Mouse (Mus musculus): Measurements from ENCODE around the gene Gm20696. TPM values are rescaled to one million over a fixed set of nuclear protein-coding genes. Genes with fewer than 3 reads are reported as not detected.

Gene Gm20696
- polyA plus RNA-seq, 1 experiment from 2014 or later, result 2.3 TPM

GRCm38 (mm10) chr6:99281433-99281832 lies 385.2 kb downstream of the Gm20696 start:
- Histone ChIP-seq H3K9ac (replicated peaks) (no peak overlapping the region), H3K4me1 (peaks cover 3% of the 10 kb centered on the region; the same call in 1 of the 2 replicates), H3K9me3 (replicated peaks) (no peaks in the 10 kb centered on the region), H3K4me3 (replicated peaks) (no peak overlapping the region), H3K4me2 (no peak overlapping the region), H3K27me3 (replicated peaks) (0 out of 2 replicates have a peak, but pooled peaks cover 3% of the 10 kb centered on the region), H3K27ac (replicated peaks) (no peak overlapping the region), H3K36me3 (no peaks in the 10 kb centered on the region)
- ATAC-seq (ENCODE audit: low FRiP score), result no peak
- 94% methylated on average over 9 of the region's 9 CpGs for WGBS

- no peak overlapping the region for H3K27ac ChIP-seq (replicated peaks)
- no peaks in the 10 kb centered on the region for H3K36me3 ChIP-seq
- H3K9ac ChIP-seq (replicated peaks), result no peak overlapping the region
- H3K4me1 ChIP-seq, result peaks cover 7% of the 10 kb centered on the region; the same call in 1 of the 2 replicates
- no peak overlapping the region for H3K4me3 ChIP-seq (replicated peaks)
- H3K4me2 ChIP-seq, result no peak overlapping the region
- 0 out of 2 replicates have a peak, but pooled peaks cover 3% of the 10 kb centered on the region for H3K27me3 ChIP-seq (replicated peaks)
- 75% methylated on average over 5 of the region's 5 CpGs for WGBS
- no peaks in the 10 kb centered on the region for H3K9me3 ChIP-seq (replicated peaks)
- no peak for ATAC-seq (ENCODE audit: low FRiP score)
These were observed 386.0 kb downstream of the Gm20696 start for GRCm38 (mm10) chr6:99280619-99281018.

GRCm38 (mm10) chr6:99277251-99277650 lies 389.3 kb downstream of the Gm20696 start:
- Histone ChIP-seq H3K27ac (replicated peaks) (no peak overlapping the region), H3K27me3 (replicated peaks) (0 out of 2 replicates have a peak, but pooled peaks cover 3% of the 10 kb centered on the region), H3K4me1 (0 out of 2 replicates have a peak, but pooled peaks cover 4% of the 10 kb centered on the region), H3K4me3 (replicated peaks) (no peak overlapping the region), H3K36me3 (no peaks in the 10 kb centered on the region), H3K4me2 (no peak overlapping the region), H3K9ac (replicated peaks) (no peak overlapping the region), H3K9me3 (replicated peaks) (no peaks in the 10 kb centered on the region)
- ATAC-seq (ENCODE audit: low FRiP score), result no peak
- 85% methylated on average over 1 of the region's 1 CpGs for WGBS

GRCm38 (mm10) chr6:99276297-99276653 lies 390.3 kb downstream of the Gm20696 start:
- Histone ChIP-seq H3K27ac (replicated peaks) (no peak overlapping the region), H3K4me1 (0 out of 2 replicates have a peak, but pooled peaks cover 4% of the 10 kb centered on the region), H3K27me3 (replicated peaks) (0 out of 2 replicates have a peak, but pooled peaks cover 3% of the 10 kb centered on the region), H3K4me2 (no peak overlapping the region), H3K9me3 (replicated peaks) (no peaks in the 10 kb centered on the region), H3K36me3 (no peaks in the 10 kb centered on the region), H3K4me3 (replicated peaks) (no peak overlapping the region), H3K9ac (replicated peaks) (no peak overlapping the region)
- WGBS, result 33% methylated on average over 7 of the region's 7 CpGs
- no peak for ATAC-seq (ENCODE audit: low FRiP score)

GRCm38 (mm10) chr6:99275381-99276296 lies 391.0 kb downstream of the Gm20696 start:
- Histone ChIP-seq H3K27me3 (replicated peaks) (0 out of 2 replicates have a peak, but pooled peaks cover 3% of the 10 kb centered on the region), H3K9ac (replicated peaks) (no peak overlapping the region), H3K4me1 (0 out of 2 replicates have a peak, but pooled peaks cover 4% of the 10 kb centered on the region), H3K9me3 (replicated peaks) (no peaks in the 10 kb centered on the region), H3K27ac (replicated peaks) (no peak overlapping the region), H3K4me2 (no peak overlapping the region), H3K36me3 (no peaks in the 10 kb centered on the region), H3K4me3 (replicated peaks) (no peak overlapping the region)
- ATAC-seq (ENCODE audit: low FRiP score), result no peak
- 40% methylated on average over 21 of the region's 21 CpGs for WGBS

GRCm38 (mm10) chr6:99274667-99275066 lies 391.9 kb downstream of the Gm20696 start:
- Histone ChIP-seq H3K9ac (replicated peaks) (no peak overlapping the region), H3K4me2 (no peak overlapping the region), H3K4me1 (0 out of 2 replicates have a peak, but pooled peaks cover 4% of the 10 kb centered on the region), H3K9me3 (replicated peaks) (no peaks in the 10 kb centered on the region), H3K27ac (replicated peaks) (no peak overlapping the region), H3K27me3 (replicated peaks) (0 out of 2 replicates have a peak, but pooled peaks cover 3% of the 10 kb centered on the region), H3K4me3 (replicated peaks) (no peak overlapping the region), H3K36me3 (no peaks in the 10 kb centered on the region)
- 91% methylated on average over 5 of the region's 5 CpGs for WGBS
- no peak for ATAC-seq (ENCODE audit: low FRiP score)

- no peaks in the 10 kb centered on the region for H3K9me3 ChIP-seq (replicated peaks)
- H3K9ac ChIP-seq (replicated peaks), result no peak overlapping the region
- H3K36me3 ChIP-seq, result no peaks in the 10 kb centered on the region
- H3K4me2 ChIP-seq, result no peak overlapping the region
- H3K27me3 ChIP-seq (replicated peaks), result 0 out of 2 replicates have a peak, but pooled peaks cover 3% of the 10 kb centered on the region
- 0 out of 2 replicates have a peak, but pooled peaks cover 4% of the 10 kb centered on the region for H3K4me1 ChIP-seq
- 88% methylated on average over 6 of the region's 6 CpGs for WGBS
- no peak for ATAC-seq (ENCODE audit: low FRiP score)
- no peak overlapping the region for H3K4me3 ChIP-seq (replicated peaks)
- H3K27ac ChIP-seq (replicated peaks), result no peak overlapping the region
These were observed 392.4 kb downstream of the Gm20696 start for GRCm38 (mm10) chr6:99274222-99274621.

GRCm38 (mm10) chr6:99273177-99273576 lies 393.4 kb downstream of the Gm20696 start:
- 93% methylated on average over 5 of the region's 5 CpGs for WGBS
- H3K27ac ChIP-seq (replicated peaks), result no peak overlapping the region
- no peak overlapping the region for H3K4me2 ChIP-seq
- H3K27me3 ChIP-seq (replicated peaks), result 0 out of 2 replicates have a peak, but pooled peaks cover 3% of the 10 kb centered on the region
- ATAC-seq (ENCODE audit: low FRiP score), result no peak
- no peak overlapping the region for H3K4me3 ChIP-seq (replicated peaks)
- H3K36me3 ChIP-seq, result no peaks in the 10 kb centered on the region
- H3K9me3 ChIP-seq (replicated peaks), result no peaks in the 10 kb centered on the region
- peaks cover 11% of the 10 kb centered on the region for H3K4me1 ChIP-seq
- H3K9ac ChIP-seq (replicated peaks), result no peak overlapping the region

- no peak overlapping the region for H3K4me3 ChIP-seq (replicated peaks)
- WGBS, result 82% methylated on average over 3 of the region's 3 CpGs
- no peak overlapping the region for H3K9ac ChIP-seq (replicated peaks)
- H3K27me3 ChIP-seq (replicated peaks), result 0 out of 2 replicates have a peak, but pooled peaks cover 3% of the 10 kb centered on the region
- no peak for ATAC-seq (ENCODE audit: low FRiP score)
- peaks cover 14% of the 10 kb centered on the region for H3K4me1 ChIP-seq
- no peaks in the 10 kb centered on the region for H3K9me3 ChIP-seq (replicated peaks)
- no peak overlapping the region for H3K4me2 ChIP-seq
- H3K36me3 ChIP-seq, result no peaks in the 10 kb centered on the region
- H3K27ac ChIP-seq (replicated peaks), result no peak overlapping the region
These were observed 394.4 kb downstream of the Gm20696 start for GRCm38 (mm10) chr6:99272174-99272573.

GRCm38 (mm10) chr6:99271741-99272140 lies 394.9 kb downstream of the Gm20696 start:
- WGBS, result 83% methylated on average over 7 of the region's 7 CpGs
- peaks cover 14% of the 10 kb centered on the region for H3K4me1 ChIP-seq
- H3K4me2 ChIP-seq, result no peak overlapping the region
- H3K36me3 ChIP-seq, result no peaks in the 10 kb centered on the region
- H3K9me3 ChIP-seq (replicated peaks), result no peaks in the 10 kb centered on the region
- no peak overlapping the region for H3K27ac ChIP-seq (replicated peaks)
- H3K4me3 ChIP-seq (replicated peaks), result no peak overlapping the region
- H3K9ac ChIP-seq (replicated peaks), result no peak overlapping the region
- 0 out of 2 replicates have a peak, but pooled peaks cover 3% of the 10 kb centered on the region for H3K27me3 ChIP-seq (replicated peaks)
- no peak for ATAC-seq (ENCODE audit: low FRiP score)

GRCm38 (mm10) chr6:99269921-99270320 lies 396.7 kb downstream of the Gm20696 start:
- H3K4me1 ChIP-seq, result peaks cover 24% of the 10 kb centered on the region
- no peaks in the 10 kb centered on the region for H3K36me3 ChIP-seq
- H3K4me3 ChIP-seq (replicated peaks), result no peak overlapping the region
- H3K27ac ChIP-seq (replicated peaks), result no peak overlapping the region
- no peak for ATAC-seq (ENCODE audit: low FRiP score)
- WGBS, result 74% methylated on average over 6 of the region's 6 CpGs
- H3K9ac ChIP-seq (replicated peaks), result no peak overlapping the region
- H3K9me3 ChIP-seq (replicated peaks), result no peaks in the 10 kb centered on the region
- no peak overlapping the region for H3K4me2 ChIP-seq
- no peaks in the 10 kb centered on the region for H3K27me3 ChIP-seq (replicated peaks)

Data from neural tube, embryonic 15.5 days (tissue).